Mouse (Mus musculus) lung, embryonic 16.5 days (tissue): ENCODE data around the gene Fkbp7. TPM values are rescaled to one million over a fixed set of nuclear protein-coding genes. Genes with fewer than 3 reads are reported as not detected.

Source experiments
- ATAC-seq: fragments of 200-750 bp; cut with Nextera tagmentation; 2 replicates; pipeline ENCODE4 v1.8.0; 2017; ENCODE audit warnings: low read depth, mild to moderate bottlenecking, moderate library complexity
- H3K27ac ChIP-seq: fragments of 300-500 bp; sonication (generic); 2 replicates; pipeline ENCODE4 v1.5.1; 2014; ENCODE audit warnings: mild to moderate bottlenecking, control low read depth, low read length
- H3K27me3 ChIP-seq: fragments of 300-500 bp; sonication (generic); 2 replicates; pipeline ENCODE4 v1.6.1; 2014; ENCODE audit warnings: low read depth, low read length, mixed read lengths; ENCODE audit not compliant: control insufficient read depth, insufficient read depth
- H3K36me3 ChIP-seq: fragments of 300-500 bp; sonication (generic); 2 replicates; pipeline ENCODE4 v1.6.1; 2014; ENCODE audit warnings: low read length; ENCODE audit not compliant: control insufficient read depth, insufficient read depth
- H3K4me1 ChIP-seq: fragments of 300-500 bp; sonication (generic); replicated peaks from 2 replicates; pipeline ENCODE4 v1.6.1; 2014; ENCODE audit warnings: low read length, mixed read lengths; ENCODE audit not compliant: control insufficient read depth, insufficient read depth
- H3K4me2 ChIP-seq: fragments of 300-500 bp; sonication (generic); 2 replicates; pipeline ENCODE4 v1.6.1; 2014; ENCODE audit warnings: low read depth, low read length, control low read depth
- H3K4me3 ChIP-seq: fragments of 300-500 bp; sonication (generic); 2 replicates; pipeline ENCODE4 v1.5.1; 2014; ENCODE audit warnings: mild to moderate bottlenecking, low read length, control low read depth
- H3K9ac ChIP-seq: fragments of 300-500 bp; sonication (generic); 2 replicates; pipeline ENCODE4 v1.6.1; 2014; ENCODE audit warnings: low read length, control low read depth
- H3K9me3 ChIP-seq: fragments of 300-500 bp; sonication (generic); 2 replicates; pipeline ENCODE4 v1.6.1; 2016; ENCODE audit warnings: low read length; ENCODE audit not compliant: control insufficient read depth
- WGBS: fragments of 180-500 bp; shearing (Covaris S2); extraction: QIAGEN DNeasy Blood & Tissue Kit; methylation state at CpG from one replicate; pipeline ENCODE4 v1.1.7; 2014; 5-methylcytosine and 5-hydroxymethylcytosine counted together
- polyA plus RNA-seq: library from polyadenylated mRNA; unstranded; fragments of >200 nt; fragmentation: Nextera tagmentation; extraction: Ambion mirVana; gene quantifications from 2 replicates; pipeline ENCODE4 v1.2.1, GENCODE M21; 2015

Gene Fkbp7
- polyA plus RNA-seq, 1 experiment from 2014 or later, result 79.7 TPM

- no peak overlapping the region for H3K4me2 ChIP-seq
- H3K4me1 ChIP-seq, result no peaks in the 10 kb centered on the region
- 66% methylated on average over 12 of the region's 12 CpGs for WGBS
- no peak overlapping the region for H3K9ac ChIP-seq
- no peak overlapping the region for H3K4me3 ChIP-seq
- H3K27ac ChIP-seq, result peak overlapping the region; percentile 53; the same call in 1 of the 2 replicates
- no peaks in the 10 kb centered on the region for H3K9me3 ChIP-seq
- no peaks in the 10 kb centered on the region for H3K27me3 ChIP-seq
- peaks cover 26% of the 10 kb centered on the region for H3K36me3 ChIP-seq
- ATAC-seq, result peak; percentile 85
These were observed 17.7 kb upstream of the Fkbp7 start for GRCm38 (mm10) chr2:76690436-76691204.

GRCm38 (mm10) chr2:76688162-76688561 is 15.2 kb upstream of the Fkbp7 start:
- Histone ChIP-seq H3K4me1 (no peaks in the 10 kb centered on the region), H3K27me3 (no peaks in the 10 kb centered on the region), H3K36me3 (peaks cover 37% of the 10 kb centered on the region), H3K9me3 (no peaks in the 10 kb centered on the region), H3K4me3 (no peak overlapping the region), H3K27ac (no peak overlapping the region), H3K9ac (no peak overlapping the region), H3K4me2 (no peak overlapping the region)
- ATAC-seq, result no peak
- WGBS, result 40% methylated on average over 7 of the region's 7 CpGs

- peaks cover 40% of the 10 kb centered on the region for H3K36me3 ChIP-seq
- no peak overlapping the region for H3K4me3 ChIP-seq
- no peak overlapping the region for H3K9ac ChIP-seq
- no peaks in the 10 kb centered on the region for H3K4me1 ChIP-seq
- no peak for ATAC-seq
- no peak overlapping the region for H3K4me2 ChIP-seq
- no peak overlapping the region for H3K27ac ChIP-seq
- WGBS, result 63% methylated on average over 3 of the region's 3 CpGs
- H3K9me3 ChIP-seq, result no peaks in the 10 kb centered on the region
- no peaks in the 10 kb centered on the region for H3K27me3 ChIP-seq
These were observed 14.7 kb upstream of the Fkbp7 start for GRCm38 (mm10) chr2:76687608-76688007.

GRCm38 (mm10) chr2:76686986-76687385 is 14.1 kb upstream of the Fkbp7 start:
- H3K9ac ChIP-seq, result no peak overlapping the region
- WGBS, result 80% methylated on average over 3 of the region's 3 CpGs
- H3K36me3 ChIP-seq, result peaks cover 43% of the 10 kb centered on the region
- no peaks in the 10 kb centered on the region for H3K9me3 ChIP-seq
- H3K4me1 ChIP-seq, result no peaks in the 10 kb centered on the region
- no peak overlapping the region for H3K4me2 ChIP-seq
- H3K27me3 ChIP-seq, result no peaks in the 10 kb centered on the region
- ATAC-seq, result no peak
- no peak overlapping the region for H3K4me3 ChIP-seq
- no peak overlapping the region for H3K27ac ChIP-seq

- H3K4me3 ChIP-seq, result no peak overlapping the region
- H3K9ac ChIP-seq, result no peak overlapping the region
- no peaks in the 10 kb centered on the region for H3K27me3 ChIP-seq
- H3K27ac ChIP-seq, result no peak overlapping the region
- H3K36me3 ChIP-seq, result peaks cover 38% of the 10 kb centered on the region
- peaks cover 6% of the 10 kb centered on the region; the same call in 1 of the 2 replicates for H3K4me1 ChIP-seq
- no peaks in the 10 kb centered on the region for H3K9me3 ChIP-seq
- no peak for ATAC-seq
- 84% methylated on average over 8 of the region's 8 CpGs for WGBS
- no peak overlapping the region for H3K4me2 ChIP-seq
These were observed 9.4 kb upstream of the Fkbp7 start for GRCm38 (mm10) chr2:76682301-76682700.

GRCm38 (mm10) chr2:76676401-76677226 is 3.7 kb upstream of the Fkbp7 start:
- no peaks in the 10 kb centered on the region for H3K27me3 ChIP-seq
- H3K4me1 ChIP-seq, result peaks cover 25% of the 10 kb centered on the region
- 49% methylated on average over 13 of the region's 13 CpGs for WGBS
- ATAC-seq, result no peak
- H3K27ac ChIP-seq, result no peak overlapping the region
- peak overlapping the region; percentile 76 for H3K4me3 ChIP-seq
- H3K4me2 ChIP-seq, result peak overlapping the region; percentile 58
- H3K9ac ChIP-seq, result peak overlapping the region; percentile 84
- H3K36me3 ChIP-seq, result no peaks in the 10 kb centered on the region
- H3K9me3 ChIP-seq, result no peaks in the 10 kb centered on the region

GRCm38 (mm10) chr2:76675949-76676348 is 3.0 kb upstream of the Fkbp7 start:
- H3K4me3 ChIP-seq, result peak overlapping the region; percentile 76
- peaks cover 27% of the 10 kb centered on the region for H3K4me1 ChIP-seq
- H3K9ac ChIP-seq, result peak overlapping the region; percentile 84
- H3K9me3 ChIP-seq, result no peaks in the 10 kb centered on the region
- 5% methylated on average over 4 of the region's 4 CpGs for WGBS
- ATAC-seq, result no peak
- no peaks in the 10 kb centered on the region for H3K36me3 ChIP-seq
- no peaks in the 10 kb centered on the region for H3K27me3 ChIP-seq
- H3K4me2 ChIP-seq, result peak overlapping the region; percentile 58
- H3K27ac ChIP-seq, result no peak overlapping the region

- peak overlapping the region; percentile 76 for H3K4me3 ChIP-seq
- 0% methylated on average over 19 of the region's 44 CpGs for WGBS
- H3K27ac ChIP-seq, result peak overlapping the region; percentile 60
- H3K4me1 ChIP-seq, result peaks cover 27% of the 10 kb centered on the region
- ATAC-seq, result peak; percentile 31
- no peaks in the 10 kb centered on the region for H3K27me3 ChIP-seq
- peak overlapping the region; percentile 58 for H3K4me2 ChIP-seq
- H3K36me3 ChIP-seq, result no peaks in the 10 kb centered on the region
- H3K9ac ChIP-seq, result peak overlapping the region; percentile 84
- H3K9me3 ChIP-seq, result no peaks in the 10 kb centered on the region
These were observed 2.5 kb upstream of the Fkbp7 start for GRCm38 (mm10) chr2:76675451-76675850.

- 4% methylated on average over 50 of the region's 52 CpGs for WGBS
- Histone ChIP-seq H3K9ac (peak within 1 kb of the TSS; percentile 84), H3K9me3 (no peaks in the 10 kb centered on the region), H3K4me2 (peak within 1 kb of the TSS; percentile 58), H3K4me3 (peak within 1 kb of the TSS; percentile 76), H3K36me3 (no peaks in the 10 kb centered on the region), H3K27me3 (no peaks in the 10 kb centered on the region), H3K27ac (peak within 1 kb of the TSS; percentile 60), H3K4me1 (peaks cover 27% of the 10 kb centered on the region)
- peak; percentile 81 for ATAC-seq
These were observed 2.0 kb upstream of the Fkbp7 start, which contains the start of gene Plekha3 for GRCm38 (mm10) chr2:76674725-76675427. Plekha3 (plus strand) TSS chr2:76675281.
